Mouse (Mus musculus) forebrain, embryonic 11.5 days (tissue): ENCODE measurements around the gene C7. TPM values are rescaled to one million over a fixed set of nuclear protein-coding genes. Genes with fewer than 3 reads are reported as not detected.

ENCODE experiments used
- ATAC-seq: fragments of 200-750 bp; cut with Nextera tagmentation; replicated peaks from 2 replicates; pipeline ENCODE4 v1.8.0; 2017; ENCODE audit warnings: moderate TSS enrichment; ENCODE audit not compliant: low FRiP score
- DNase-seq: peaks from one replicate; pipeline ENCODE4 v3.0.0-alpha.2; 2017; ENCODE audit warnings: low spot score
- H3K27ac ChIP-seq: fragments of 300-500 bp; sonication (generic); 2 replicates; pipeline ENCODE4 v1.5.1; 2014; ENCODE audit warnings: low read depth, low read length
- H3K27me3 ChIP-seq: fragments of 300-500 bp; sonication (generic); 2 replicates; pipeline ENCODE4 v1.6.1; 2014; ENCODE audit warnings: mild to moderate bottlenecking, low read length, mixed read lengths; ENCODE audit not compliant: control insufficient read depth, insufficient read depth
- H3K36me3 ChIP-seq: fragments of 300-500 bp; sonication (generic); 2 replicates; pipeline ENCODE4 v1.6.1; 2014; ENCODE audit warnings: mild to moderate bottlenecking, low read length, moderate library complexity, mixed read lengths; ENCODE audit not compliant: control insufficient read depth, insufficient read depth
- H3K4me1 ChIP-seq: fragments of 300-500 bp; sonication (generic); replicated peaks from 2 replicates; pipeline ENCODE4 v1.6.1; 2014; ENCODE audit warnings: low read length, mixed read lengths; ENCODE audit not compliant: control insufficient read depth, insufficient read depth
- H3K4me2 ChIP-seq: fragments of 300-500 bp; sonication (generic); 2 replicates; pipeline ENCODE4 v1.6.1; 2014; ENCODE audit warnings: low read depth, mild to moderate bottlenecking, low read length, moderate library complexity, mixed read lengths; ENCODE audit not compliant: severe bottlenecking
- H3K4me3 ChIP-seq: fragments of 300-500 bp; sonication (generic); 2 replicates; pipeline ENCODE4 v1.5.1; 2014; ENCODE audit warnings: low read depth, low read length
- H3K9ac ChIP-seq: fragments of 300-500 bp; sonication (generic); 2 replicates; pipeline ENCODE4 v1.6.1; 2014; ENCODE audit warnings: low read length
- H3K9me3 ChIP-seq: fragments of 300-500 bp; sonication (generic); 2 replicates; pipeline ENCODE4 v1.6.1; 2016; ENCODE audit warnings: low read length, mixed read lengths; ENCODE audit not compliant: control insufficient read depth
- WGBS: fragments of 180-500 bp; shearing (Covaris S2); extraction: QIAGEN DNeasy Blood & Tissue Kit; methylation state at CpG from one replicate; pipeline ENCODE4 v1.1.7; 2014; 5-methylcytosine and 5-hydroxymethylcytosine counted together
- polyA plus RNA-seq: library from polyadenylated mRNA; unstranded; fragments of >200 nt; fragmentation: Nextera tagmentation; extraction: Ambion mirVana; gene quantifications from 2 replicates; pipeline ENCODE4 v1.2.1, GENCODE M21; 2014

The C7 gene
- polyA plus RNA-seq, 1 experiment from 2014 or later: not detected

- H3K27ac ChIP-seq: no peak overlapping the region
- H3K27me3 ChIP-seq: no peaks in the 10 kb centered on the region
- ATAC-seq: no peak
- H3K9ac ChIP-seq: no peak overlapping the region
- no peaks in the 10 kb centered on the region for H3K4me1 ChIP-seq
- WGBS: 87% methylated on average over 11 of the region's 11 CpGs
- no peaks in the 10 kb centered on the region for H3K36me3 ChIP-seq
- H3K4me3 ChIP-seq: no peak overlapping the region
- no peaks in the 10 kb centered on the region for H3K9me3 ChIP-seq
- no peak for DNase-seq
- no peak overlapping the region for H3K4me2 ChIP-seq
Measured at GRCm38 (mm10) chr15:5095534-5096301, 32.2 kb upstream of the C7 start.

GRCm38 (mm10) chr15:5090131-5090530 lies 26.6 kb upstream of the C7 start:
- H3K9ac ChIP-seq: no peak overlapping the region
- H3K27me3 ChIP-seq: no peaks in the 10 kb centered on the region
- no peak for ATAC-seq
- H3K4me1 ChIP-seq: no peaks in the 10 kb centered on the region
- 93% methylated on average over 10 of the region's 10 CpGs for WGBS
- no peak overlapping the region for H3K4me2 ChIP-seq
- H3K9me3 ChIP-seq: no peaks in the 10 kb centered on the region
- no peak for DNase-seq
- H3K27ac ChIP-seq: no peak overlapping the region
- no peak overlapping the region for H3K4me3 ChIP-seq
- no peaks in the 10 kb centered on the region for H3K36me3 ChIP-seq

- ATAC-seq (no peak), DNase-seq (no peak)
- WGBS: 76% methylated on average over 7 of the region's 7 CpGs
- H3K27ac ChIP-seq: no peak overlapping the region
- no peaks in the 10 kb centered on the region for H3K36me3 ChIP-seq
- H3K27me3 ChIP-seq: no peaks in the 10 kb centered on the region
- H3K4me3 ChIP-seq: no peak overlapping the region
- no peaks in the 10 kb centered on the region for H3K9me3 ChIP-seq
- no peaks in the 10 kb centered on the region for H3K4me1 ChIP-seq
- no peak overlapping the region for H3K9ac ChIP-seq
- H3K4me2 ChIP-seq: no peak overlapping the region
Measured at GRCm38 (mm10) chr15:5088850-5089608, 25.5 kb upstream of the C7 start.

- Histone ChIP-seq H3K4me1 (no peaks in the 10 kb centered on the region), H3K9ac (no peak overlapping the region), H3K4me2 (no peak overlapping the region), H3K36me3 (no peaks in the 10 kb centered on the region), H3K9me3 (no peaks in the 10 kb centered on the region), H3K4me3 (no peak overlapping the region), H3K27ac (no peak overlapping the region), H3K27me3 (no peaks in the 10 kb centered on the region)
- ATAC-seq (no peak), DNase-seq (no peak)
- 23% methylated on average over 2 of the region's 2 CpGs for WGBS
Measured at GRCm38 (mm10) chr15:5086162-5086561, 22.6 kb upstream of the C7 start.

- DNase-seq: no peak
- Histone ChIP-seq H3K4me1 (no peaks in the 10 kb centered on the region), H3K4me3 (no peak overlapping the region), H3K36me3 (no peaks in the 10 kb centered on the region), H3K9me3 (no peaks in the 10 kb centered on the region), H3K27ac (no peak overlapping the region), H3K27me3 (no peaks in the 10 kb centered on the region), H3K9ac (no peak overlapping the region), H3K4me2 (no peak overlapping the region)
- ATAC-seq: no peak
- 83% methylated on average over 1 of the region's 1 CpGs for WGBS
Measured at GRCm38 (mm10) chr15:5081235-5081634, 17.7 kb upstream of the C7 start.

GRCm38 (mm10) chr15:5068801-5069518 lies 5.4 kb upstream of the C7 start:
- Histone ChIP-seq H3K4me1 (no peaks in the 10 kb centered on the region), H3K9ac (no peak overlapping the region), H3K27ac (no peak overlapping the region), H3K9me3 (no peaks in the 10 kb centered on the region), H3K4me3 (no peak overlapping the region), H3K4me2 (no peak overlapping the region), H3K27me3 (no peaks in the 10 kb centered on the region), H3K36me3 (no peaks in the 10 kb centered on the region)
- ATAC-seq (peak; percentile 69; the same call in 1 of the 2 replicates), DNase-seq (peak; percentile 58)
- WGBS: 65% methylated on average over 15 of the region's 15 CpGs

GRCm38 (mm10) chr15:5045560-5046284 lies 17.8 kb downstream of the C7 start:
- no peak overlapping the region for H3K27ac ChIP-seq
- no peaks in the 10 kb centered on the region for H3K36me3 ChIP-seq
- no peaks in the 10 kb centered on the region for H3K9me3 ChIP-seq
- no peak for DNase-seq
- no peaks in the 10 kb centered on the region for H3K4me1 ChIP-seq
- 0 out of 2 replicates have a peak, but pooled peaks have one; percentile 42 for ATAC-seq
- H3K4me2 ChIP-seq: no peak overlapping the region
- no peak overlapping the region for H3K4me3 ChIP-seq
- 68% methylated on average over 11 of the region's 11 CpGs for WGBS
- H3K27me3 ChIP-seq: no peaks in the 10 kb centered on the region
- no peak overlapping the region for H3K9ac ChIP-seq

- H3K27ac ChIP-seq: no peak overlapping the region
- no peak for DNase-seq
- H3K9me3 ChIP-seq: no peaks in the 10 kb centered on the region; the same call in 1 of the 2 replicates
- no peak overlapping the region for H3K4me3 ChIP-seq
- H3K9ac ChIP-seq: no peak overlapping the region
- 87% methylated on average over 4 of the region's 4 CpGs for WGBS
- H3K4me1 ChIP-seq: no peaks in the 10 kb centered on the region
- H3K4me2 ChIP-seq: no peak overlapping the region
- no peak for ATAC-seq
- no peaks in the 10 kb centered on the region for H3K27me3 ChIP-seq
- no peaks in the 10 kb centered on the region for H3K36me3 ChIP-seq
Measured at GRCm38 (mm10) chr15:5029256-5029655, 34.3 kb downstream of the C7 start.
